Mouse (Mus musculus): ENCODE measurements around the gene Slc24a3. TPM values are rescaled to one million over a fixed set of nuclear protein-coding genes. Genes with fewer than 3 reads are reported as not detected.

Slc24a3 gene
- total RNA-seq (2012; rRNA removed) (not detected in 2 replicates), polyA plus RNA-seq (2012; ENCODE audit: insufficient read depth in 1 of 2, insufficient read length in 2 of 2, low read depth in 1 of 2, low replicate concordance in 2 of 2, missing spikeins in 1 of 2) (not detected)

DNA sequence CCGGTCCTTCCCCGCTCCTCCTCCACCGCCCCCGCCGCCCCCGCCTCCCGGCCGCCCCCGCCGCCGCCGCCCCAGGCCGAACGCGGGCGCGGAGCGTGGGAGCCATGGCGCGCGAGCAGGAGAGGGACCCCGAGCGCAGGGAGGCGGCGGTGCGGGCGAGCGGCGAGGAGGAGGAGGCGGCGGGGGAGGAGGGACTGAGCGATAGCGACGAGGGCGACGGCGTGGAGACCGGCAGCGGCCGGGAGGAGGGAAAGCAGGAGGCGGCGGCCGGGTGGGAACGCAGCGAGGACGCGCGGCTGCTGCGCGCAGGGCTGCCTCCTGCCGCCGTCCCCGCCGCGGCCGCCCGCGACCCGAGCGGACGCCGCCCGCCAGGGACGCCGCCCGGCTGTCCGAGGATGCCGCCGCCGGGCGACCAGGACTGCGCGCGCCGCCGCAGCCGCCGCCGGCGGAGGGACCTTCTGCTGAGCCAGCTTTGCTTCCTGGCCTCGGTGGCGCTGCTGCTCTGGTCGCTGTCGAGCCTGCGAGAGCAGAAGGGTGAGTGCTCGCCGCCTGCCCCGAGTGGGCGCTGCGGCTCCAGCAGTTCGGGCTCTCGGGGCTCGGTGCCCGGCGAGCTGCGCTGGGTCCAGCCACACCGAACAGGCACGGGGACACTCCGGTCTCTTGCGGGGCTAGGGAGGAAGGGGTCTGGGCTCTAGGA, at the start of gene Slc24a3:
Slc24a3 (plus strand) TSS at position 91 of the 697 bp plus-strand sequence.
- Histone ChIP-seq H3K4me3 (ENCODE audit: control insufficient read depth in 1 of 2, insufficient read depth in 1 of 2, low read depth in 2 of 2, low read length in 2 of 2) (no peak within 1 kb of the TSS), H3K9ac (ENCODE audit: control insufficient read depth, low read depth, low read length, poor library complexity, severe bottlenecking) (no peak within 1 kb of the TSS), H3K27ac (ENCODE audit: control insufficient read depth, low read depth, low read length) (no peak within 1 kb of the TSS), H3K79me2 (ENCODE audit: control insufficient read depth, insufficient read depth, low read length, poor library complexity) (no peaks in the 10 kb centered on the region), H3K27me3 (ENCODE audit: control insufficient read depth in 1 of 2, insufficient read depth in 2 of 2, low read length in 2 of 2) (no peaks in the 10 kb centered on the region), H3K36me3 (ENCODE audit: control insufficient read depth in 1 of 2, insufficient read depth in 2 of 2, low read length in 2 of 2) (no peaks in the 10 kb centered on the region), H3K9me3 (replicated peaks; ENCODE audit: insufficient read depth, low read length) (no peaks in the 10 kb centered on the region), H3K4me1 (ENCODE audit: control insufficient read depth in 1 of 2, insufficient read depth in 2 of 2, low read length in 2 of 2) (no peaks in the 10 kb centered on the region)
- no peak for DNase-seq (ENCODE audit: low read depth, low spot score)
- TF ChIP-seq POLR2A (IDR thresholded peaks at IDR 0.05; ENCODE audit: control insufficient read depth in 1 of 2, insufficient read depth in 1 of 2, low read depth in 1 of 2, low read length in 2 of 2, poor library complexity in 1 of 2) (no peak), POLR2AphosphoS2 (IDR thresholded peaks at IDR 0.05; ENCODE audit: low read length) (no peak), RAD21 (IDR thresholded peaks at IDR 0.05; ENCODE audit: low read depth, low read length) (no peak), MYC (IDR thresholded peaks at IDR 0.05; ENCODE audit: low read depth, low read length) (no peak), MAZ (IDR thresholded peaks at IDR 0.05; ENCODE audit: low read depth, low read length) (no peak), ETS1 (IDR thresholded peaks at IDR 0.05; ENCODE audit: low read depth, low read length) (no peak), TAL1 (IDR thresholded peaks at IDR 0.05; ENCODE audit: low read length) (no peak), POLR2AphosphoS5 (IDR thresholded peaks at IDR 0.05; ENCODE audit: borderline replicate concordance, low read depth, low read length) (no peak), JUND (IDR thresholded peaks at IDR 0.05; ENCODE audit: low read depth, low read length) (no peak), USF2 (IDR thresholded peaks at IDR 0.05; ENCODE audit: borderline replicate concordance in 1 of 2, insufficient read depth in 1 of 2, low read depth in 1 of 2, low read length in 2 of 2) (no peak), CHD1 (IDR thresholded peaks at IDR 0.05; ENCODE audit: low read depth, low read length) (no peak), CHD2 (IDR thresholded peaks at IDR 0.05; ENCODE audit: low read length) (no peak), UBTF (IDR thresholded peaks at IDR 0.05; ENCODE audit: borderline replicate concordance, insufficient read depth, low read depth, low read length) (no peak)

DNA sequence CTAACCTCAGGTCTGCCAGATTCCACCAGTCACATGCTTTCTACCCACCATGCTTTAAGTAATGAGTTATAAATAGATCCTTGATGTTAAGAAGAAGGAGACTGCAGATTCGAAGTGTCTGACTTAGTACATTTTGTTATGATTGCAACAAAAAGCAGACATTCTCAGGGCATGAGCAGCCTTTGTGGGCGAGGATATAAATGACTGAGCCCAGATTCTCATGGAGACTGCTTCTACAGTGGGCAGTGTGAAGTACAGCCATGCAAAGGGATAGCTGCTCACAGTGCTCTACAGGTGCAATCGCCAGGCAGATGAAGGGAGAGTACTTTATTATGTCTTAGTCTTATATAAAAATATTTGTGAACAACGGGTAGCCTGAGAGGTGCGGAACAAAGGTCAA, 49.8 kb upstream of the Slc24a3 start:
- Histone ChIP-seq H3K4me3 (ENCODE audit: control insufficient read depth in 1 of 2, insufficient read depth in 1 of 2, low read depth in 2 of 2, low read length in 2 of 2) (no peak overlapping the region), H3K79me2 (ENCODE audit: control insufficient read depth, insufficient read depth, low read length, poor library complexity) (no peaks in the 10 kb centered on the region)
- TF ChIP-seq JUND (IDR thresholded peaks at IDR 0.05; ENCODE audit: low read depth, low read length) (no peak), RCOR1 (IDR thresholded peaks at IDR 0.05; ENCODE audit: low read depth, low read length) (no peak), POLR2A (IDR thresholded peaks at IDR 0.05; ENCODE audit: control insufficient read depth in 1 of 2, insufficient read depth in 1 of 2, low read depth in 1 of 2, low read length in 2 of 2, poor library complexity in 1 of 2) (no peak), CHD2 (IDR thresholded peaks at IDR 0.05; ENCODE audit: low read length) (no peak), BHLHE40 (IDR thresholded peaks at IDR 0.05; ENCODE audit: borderline replicate concordance, low read depth, low read length) (no peak)

More for the DNA sequence above, 49.8 kb upstream of the Slc24a3 start:
- Histone ChIP-seq H3K4me1 (ENCODE audit: control insufficient read depth in 1 of 2, insufficient read depth in 2 of 2, low read length in 2 of 2) (no peaks in the 10 kb centered on the region), H3K9ac (ENCODE audit: control insufficient read depth, low read depth, low read length, poor library complexity, severe bottlenecking) (no peak overlapping the region), H3K36me3 (ENCODE audit: control insufficient read depth in 1 of 2, insufficient read depth in 2 of 2, low read length in 2 of 2) (no peaks in the 10 kb centered on the region), H3K9me3 (replicated peaks; ENCODE audit: insufficient read depth, low read length) (no peaks in the 10 kb centered on the region), H3K27me3 (ENCODE audit: control insufficient read depth in 1 of 2, insufficient read depth in 2 of 2, low read length in 2 of 2) (no peaks in the 10 kb centered on the region), H3K27ac (ENCODE audit: control insufficient read depth, low read depth, low read length) (no peak overlapping the region)
- no peak for DNase-seq (ENCODE audit: low read depth, low spot score)
